Mouse (Mus musculus) embryonic facial prominence, embryonic 11.5 days (tissue): ENCODE measurements around the gene 3100002H09Rik. TPM values are rescaled to one million over a fixed set of nuclear protein-coding genes. Genes with fewer than 3 reads are reported as not detected.
A peak's percentile ranks its signal among the peaks of the same experiment; 100 is the strongest.

Source experiments
- ATAC-seq: fragments of 200-750 bp; cut with Nextera tagmentation; replicated peaks from 2 replicates; pipeline ENCODE4 v1.8.0; 2017; ENCODE audit warnings: low read depth; ENCODE audit not compliant: insufficient number of reproducible peaks, low FRiP score, low TSS enrichment
- DNase-seq: peaks from one replicate; pipeline ENCODE4 v3.0.0-alpha.2; 2015; ENCODE audit warnings: low spot score
- H3K27ac ChIP-seq: fragments of 300-500 bp; sonication (generic); replicated peaks from 2 replicates; pipeline ENCODE4 v1.5.1; 2014; ENCODE audit warnings: mild to moderate bottlenecking, low read depth, low read length, control low read depth
- H3K27me3 ChIP-seq: fragments of 300-500 bp; sonication (generic); 2 replicates; pipeline ENCODE4 v1.6.1; 2014; ENCODE audit warnings: mild to moderate bottlenecking, low read length, moderate library complexity, mixed read lengths; ENCODE audit not compliant: control insufficient read depth, insufficient read depth
- H3K36me3 ChIP-seq: fragments of 300-500 bp; sonication (generic); replicated peaks from 2 replicates; pipeline ENCODE4 v1.6.1; 2014; ENCODE audit warnings: low read depth, mild to moderate bottlenecking, low read length, moderate library complexity, mixed read lengths; ENCODE audit not compliant: control insufficient read depth, insufficient read depth
- H3K4me1 ChIP-seq: fragments of 300-500 bp; sonication (generic); 2 replicates; pipeline ENCODE4 v1.6.1; 2014; ENCODE audit warnings: low read length, mixed read lengths; ENCODE audit not compliant: control insufficient read depth, insufficient read depth
- H3K4me2 ChIP-seq: fragments of 300-500 bp; sonication (generic); 2 replicates; pipeline ENCODE4 v1.6.1; 2014; ENCODE audit warnings: low read depth, mild to moderate bottlenecking, control low read depth, low read length, moderate library complexity
- H3K4me3 ChIP-seq: fragments of 300-500 bp; sonication (generic); 2 replicates; pipeline ENCODE4 v1.5.1; 2014; ENCODE audit warnings: low read depth, low read length, control low read depth
- H3K9ac ChIP-seq: fragments of 300-500 bp; sonication (generic); replicated peaks from 2 replicates; pipeline ENCODE4 v1.6.1; 2014; ENCODE audit warnings: mild to moderate bottlenecking, control low read depth, low read length
- H3K9me3 ChIP-seq: fragments of 300-500 bp; sonication (generic); replicated peaks from 2 replicates; pipeline ENCODE4 v1.6.1; 2016; ENCODE audit warnings: mild to moderate bottlenecking, low read length, inconsistent platforms, mixed read lengths; ENCODE audit not compliant: control insufficient read depth
- WGBS: fragments of 180-500 bp; shearing (Covaris S2); extraction: QIAGEN DNeasy Blood & Tissue Kit; methylation state at CpG from one replicate; pipeline ENCODE4 v1.1.7; 2014; 5-methylcytosine and 5-hydroxymethylcytosine counted together
- polyA plus RNA-seq: library from polyadenylated mRNA; unstranded; fragments of >200 nt; fragmentation: Nextera tagmentation; extraction: Ambion mirVana; gene quantifications from 2 replicates; pipeline ENCODE4 v1.2.1, GENCODE M21; 2014

The 3100002H09Rik gene
- polyA plus RNA-seq, 1 experiment from 2014 or later: not detected

- no peak for DNase-seq
- H3K4me1 ChIP-seq: no peaks in the 10 kb centered on the region; the same call in 1 of the 2 replicates
- no peak for ATAC-seq
- H3K4me2 ChIP-seq: no peak overlapping the region
- H3K9me3 ChIP-seq: no peaks in the 10 kb centered on the region
- H3K27ac ChIP-seq: no peak overlapping the region
- WGBS: 78% methylated on average over 9 of the region's 9 CpGs
- no peaks in the 10 kb centered on the region for H3K36me3 ChIP-seq
- peaks cover 14% of the 10 kb centered on the region for H3K27me3 ChIP-seq
- H3K9ac ChIP-seq: no peak overlapping the region
- H3K4me3 ChIP-seq: no peak overlapping the region
Measured at GRCm38 (mm10) chr4:124570977-124571376, 39.6 kb downstream of the 3100002H09Rik start.

- DNase-seq: peak; percentile 16
- no peaks in the 10 kb centered on the region for H3K36me3 ChIP-seq
- no peak overlapping the region for H3K4me2 ChIP-seq
- no peak overlapping the region for H3K9ac ChIP-seq
- H3K4me3 ChIP-seq: no peak overlapping the region
- ATAC-seq: no peak
- WGBS: 19% methylated on average over 7 of the region's 7 CpGs
- H3K27ac ChIP-seq: no peak overlapping the region
- no peaks in the 10 kb centered on the region for H3K4me1 ChIP-seq
- no peaks in the 10 kb centered on the region for H3K9me3 ChIP-seq
- H3K27me3 ChIP-seq: peaks cover 10% of the 10 kb centered on the region
Measured at GRCm38 (mm10) chr4:124569661-124570060, 40.9 kb downstream of the 3100002H09Rik start.

- H3K4me2 ChIP-seq: no peak overlapping the region
- ATAC-seq: no peak
- H3K9me3 ChIP-seq: no peaks in the 10 kb centered on the region
- no peak overlapping the region for H3K9ac ChIP-seq
- H3K4me3 ChIP-seq: no peak overlapping the region
- DNase-seq: no peak
- no peaks in the 10 kb centered on the region for H3K27me3 ChIP-seq
- WGBS: 36% methylated on average over 2 of the region's 2 CpGs
- H3K27ac ChIP-seq: no peak overlapping the region
- no peaks in the 10 kb centered on the region for H3K4me1 ChIP-seq
- H3K36me3 ChIP-seq: no peaks in the 10 kb centered on the region
Measured at GRCm38 (mm10) chr4:124563371-124563770, 47.2 kb downstream of the 3100002H09Rik start.

- 46% methylated on average over 7 of the region's 7 CpGs for WGBS
- Histone ChIP-seq H3K9ac (no peak overlapping the region), H3K27me3 (no peaks in the 10 kb centered on the region), H3K4me1 (no peaks in the 10 kb centered on the region), H3K4me3 (no peak overlapping the region), H3K4me2 (no peak overlapping the region), H3K9me3 (no peaks in the 10 kb centered on the region), H3K36me3 (no peaks in the 10 kb centered on the region), H3K27ac (no peak overlapping the region)
- peak; percentile 59 for DNase-seq
- no peak for ATAC-seq
Measured at GRCm38 (mm10) chr4:124562721-124563120, 47.9 kb downstream of the 3100002H09Rik start.

Other genes starting within 250 kb of the 3100002H09Rik start
- 2.1 and 3.4 TPM in 2 replicates for gene Pou3f1, start 46.0 kb upstream of the 3100002H09Rik start, polyA plus RNA-seq
- 77.1 and 90.3 TPM in 2 replicates for gene Utp11, start 82.8 kb upstream of the 3100002H09Rik start, polyA plus RNA-seq
- 9.7 and 10.7 TPM in 2 replicates for gene Fhl3, start 89.9 kb upstream of the 3100002H09Rik start, polyA plus RNA-seq
- 236 and 240 TPM in 2 replicates for gene Sf3a3, start 104.0 kb upstream of the 3100002H09Rik start, polyA plus RNA-seq
- 26.2 and 28.2 TPM in 2 replicates for gene Inpp5b, start 131.0 kb upstream of the 3100002H09Rik start, polyA plus RNA-seq
- 12.3 and 12.6 TPM in 2 replicates for gene Mtf1, start 191.3 kb upstream of the 3100002H09Rik start, polyA plus RNA-seq
- gene Yrdc, start 239.9 kb upstream of the 3100002H09Rik start, polyA plus RNA-seq: 39.9 and 41.0 TPM in 2 replicates
- 39.8 and 43.3 TPM in 2 replicates for gene 1110065P20Rik, start 240.4 kb upstream of the 3100002H09Rik start, polyA plus RNA-seq